ENCODE assay signal across 10 mouse cellular contexts in the genomic region with DNA sequence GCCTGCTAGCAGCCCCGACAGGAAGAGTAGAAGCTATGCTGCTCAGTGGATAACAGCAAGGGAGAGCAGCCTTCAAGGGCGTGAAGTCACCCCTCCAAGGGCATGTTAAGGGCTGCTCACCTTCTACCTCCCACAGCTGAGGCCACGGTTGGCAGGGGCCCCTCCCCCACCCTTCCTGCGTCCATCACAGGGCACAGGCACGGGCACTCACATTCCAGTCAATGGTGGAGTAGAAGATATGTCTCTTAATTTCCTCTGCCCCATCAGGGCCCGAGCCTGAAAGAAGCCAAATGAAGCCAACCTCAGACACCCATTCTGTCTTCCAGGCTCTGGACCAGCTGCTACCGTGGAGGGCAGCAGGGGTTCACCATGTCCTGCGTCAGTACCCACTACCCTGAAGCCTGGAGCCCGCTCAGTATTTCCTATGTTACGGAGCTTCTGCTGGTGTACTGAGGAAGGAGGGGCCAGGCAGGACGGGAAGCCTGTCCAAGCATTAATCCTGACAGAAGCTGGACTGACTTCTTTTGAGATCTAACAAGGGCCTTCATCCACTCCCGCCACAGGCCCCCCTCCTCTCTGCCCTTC. TPM values are rescaled to one million over a fixed set of nuclear protein-coding genes. Genes with fewer than 3 reads are reported as not detected.
DNase-seq lines count a peak whose midpoint lies in the region; ATAC-seq and TF ChIP-seq lines count a peak whose summit lies in the region.
"Had no signal": no experiment of that assay in that cellular context is flagged by ENCODE, and none has a peak within 500 bp of the region (broad histone marks: within the 10 kb centered on the region; RNA-seq: fewer than 3 reads in every experiment).

No protein-coding gene starts in this region.

- H3K4me2 ChIP-seq in hindbrain, embryonic 11.5 days (replicated peaks; ENCODE audit: low read depth, low read length): no peak overlapping the region
- H3K4me2 ChIP-seq in midbrain, postnatal 0 days (ENCODE audit: low read depth, low read length, poor library complexity, severe bottlenecking): no peak overlapping the region
- H3K4me2 ChIP-seq: liver, embryonic 13.5 days had no signal

- peak overlapping the region; percentile 84 for H3K27ac ChIP-seq in layer of hippocampus, adult 2 months
- H3K27ac ChIP-seq in hindbrain, embryonic 11.5 days (ENCODE audit: low read depth, low read length): peak overlapping the region; percentile 67; the same call in 1 of the 2 replicates
- 0 out of 2 replicates have a peak overlapping the region, but pooled peaks have one; percentile 44 for H3K27ac ChIP-seq in midbrain, postnatal 0 days (ENCODE audit: low read depth, low read length)
- H3K27ac ChIP-seq: liver, embryonic 13.5 days had no signal

- H3K27me3 ChIP-seq in hindbrain, embryonic 11.5 days (ENCODE audit: control insufficient read depth, insufficient read depth, low read length): no peaks in the 10 kb centered on the region
- no peaks in the 10 kb centered on the region for H3K27me3 ChIP-seq in midbrain, postnatal 0 days (ENCODE audit: insufficient read depth, low read length)
- H3K27me3 ChIP-seq: liver, embryonic 13.5 days had no signal

- H3K4me3 ChIP-seq in layer of hippocampus, adult 2 months: no peak overlapping the region
- no peak overlapping the region for H3K4me3 ChIP-seq in hindbrain, embryonic 11.5 days (ENCODE audit: low read depth, low read length)
- no peak overlapping the region for H3K4me3 ChIP-seq in midbrain, postnatal 0 days (ENCODE audit: low read depth, low read length)
- H3K4me3 ChIP-seq: heart, adult 2 months; liver, embryonic 13.5 days had no signal

- H3K36me3 ChIP-seq in hindbrain, embryonic 11.5 days (ENCODE audit: control insufficient read depth, insufficient read depth, low read length): no peaks in the 10 kb centered on the region
- peaks cover 24% of the 10 kb centered on the region for H3K36me3 ChIP-seq in midbrain, postnatal 0 days (ENCODE audit: insufficient read depth, low read length)

- TF ChIP-seq CTCF in layer of hippocampus, adult 2 months (conservative IDR thresholded peaks at IDR 0.05): no peak
- no peak for TF ChIP-seq CTCF in midbrain, postnatal 0 days (IDR thresholded peaks at IDR 0.05)

- H3K9me3 ChIP-seq in hindbrain, embryonic 11.5 days (ENCODE audit: control insufficient read depth, low read length): no peaks in the 10 kb centered on the region
- H3K9me3 ChIP-seq in midbrain, postnatal 0 days (ENCODE audit: low read length): no peaks in the 10 kb centered on the region
- H3K9me3 ChIP-seq: liver, embryonic 13.5 days had no signal

- ATAC-seq in hindbrain, embryonic 11.5 days (ENCODE audit: low FRiP score): no peak
- ATAC-seq in midbrain, postnatal 0 days (ENCODE audit: low FRiP score): no peak

- 56% methylated on average over 12 of the region's 12 CpGs for WGBS in hindbrain, embryonic 11.5 days
- 42% methylated on average over 12 of the region's 12 CpGs for WGBS in midbrain, postnatal 0 days

- DNase-seq in embryo, embryonic 10 days (ENCODE audit: low spot score): peak; percentile 15
- DNase-seq in embryo, embryonic 11 days: no peak
- DNase-seq in layer of hippocampus, adult 2 months (ENCODE audit: low spot score in 2 of 2): no peak
- DNase-seq in layer of hippocampus, adult 8-10 months (ENCODE audit: low spot score in 2 of 2): no peak
- DNase-seq in hindbrain, embryonic 11.5 days (ENCODE audit: low spot score): no peak
- DNase-seq in midbrain, postnatal 0 days (ENCODE audit: low spot score): no peak
- DNase-seq in Muller cell, postnatal 12 days (ENCODE audit: inconsistent ontology term): no peak
- no peak for DNase-seq in urinary bladder, postnatal 25 days (ENCODE audit: low spot score)
- DNase-seq: liver, embryonic 13.5 days had no signal

- H3K9ac ChIP-seq in hindbrain, embryonic 11.5 days (ENCODE audit: low read depth, low read length): no peak overlapping the region
- H3K9ac ChIP-seq in midbrain, postnatal 0 days (replicated peaks; ENCODE audit: low read length, poor library complexity, severe bottlenecking): no peak overlapping the region
- H3K9ac ChIP-seq: liver, embryonic 13.5 days had no signal

- H3K4me1 ChIP-seq in hindbrain, embryonic 11.5 days (replicated peaks; ENCODE audit: control insufficient read depth, insufficient read depth, low read length): peaks cover 10% of the 10 kb centered on the region
- no peaks in the 10 kb centered on the region for H3K4me1 ChIP-seq in midbrain, postnatal 0 days (ENCODE audit: insufficient read depth, low read length)

RNA-seq across cellular contexts. Expression of gene Rps6ka1, which starts 23.7 kb away (rescaled TPM):
- total RNA-seq in layer of hippocampus, adult 2 months (2021): 10 to 100 TPM in 1 of 2 experiments, 1 to 10 TPM in 1; 8.6 to 11.9 TPM
- 10 to 100 TPM; 12.6 to 27.6 (median 19.4) TPM for total RNA-seq in layer of hippocampus, adult 8-10 months (2022)
- polyA plus RNA-seq in hindbrain, embryonic 11.5 days (2014; fragmentation: Nextera tagmentation; extraction: Ambion mirVana): 27.9 and 28.7 TPM in 2 replicates
- 25.2 and 30.9 TPM in 2 replicates for total RNA-seq in midbrain, postnatal 0 days (2014; rRNA removed)
- 20.4 and 21.6 TPM in 2 replicates for polyA plus RNA-seq in midbrain, postnatal 0 days (2015; fragmentation: Nextera tagmentation; extraction: Ambion mirVana)
